Mouse (Mus musculus) G1E (cell line): ENCODE results near the gene Eef1akmt3.

Experiments used
- CTCF ChIP-seq: IDR thresholded peaks from 2 replicates; pipeline ENCODE4 v1.5.1; 2012; ENCODE audit warnings: low read depth, low read length, inconsistent platforms, mixed read lengths
- GATA1 ChIP-seq: IDR thresholded peaks from 2 replicates; pipeline ENCODE4 v1.6.1; 2012; ENCODE audit warnings: borderline replicate concordance, low read length, inconsistent platforms, mixed read lengths
- GATA2 ChIP-seq: IDR thresholded peaks from 2 replicates; pipeline ENCODE4 v1.6.1; 2012; ENCODE audit warnings: low read depth, low read length, inconsistent platforms, borderline replicate concordance
- TAL1 ChIP-seq: conservative IDR thresholded peaks from 2 replicates; pipeline ENCODE4 v1.6.1; 2012; ENCODE audit warnings: low read depth, low read length, inconsistent platforms, mixed read lengths

- no peak for TF ChIP-seq CTCF
- TF ChIP-seq TAL1: no peak
- no peak for TF ChIP-seq GATA1
- no peak for TF ChIP-seq GATA2
Observed at GRCm38 (mm10) chr10:127043187-127043586, 1.9 kb upstream of the Eef1akmt3 start.
